In genomic region chr9:57638651-57639459, GRCm38 (mm10) we compare ENCODE assay signal across 8 mouse cellular contexts. TPM values are rescaled to one million over a fixed set of nuclear protein-coding genes. Genes with fewer than 3 reads are reported as not detected.
DNase-seq lines count a peak whose midpoint lies in the region; ATAC-seq lines count a peak whose summit lies in the region.

No protein-coding gene starts in this region.

- no peak overlapping the region for H3K4me3 ChIP-seq in hindbrain, embryonic 11.5 days (ENCODE audit: low read depth, low read length)
- H3K4me3 ChIP-seq in limb, embryonic 13.5 days: no peak overlapping the region
- no peak overlapping the region for H3K4me3 ChIP-seq in midbrain, embryonic 14.5 days (replicated peaks; ENCODE audit: low read depth, low read length)

- DNase-seq in B cell, adult 2 months: peak; percentile 51 to 55
- no peak for DNase-seq in hindbrain, embryonic 11.5 days (ENCODE audit: low spot score)
- no peak for DNase-seq in midbrain, embryonic 14.5 days
- no peak for DNase-seq in layer of hippocampus, adult 9-11 months
- no peak for DNase-seq in layer of hippocampus, adult 18-20 months (ENCODE audit: low spot score in 2 of 2)
- DNase-seq in retina, embryonic 14.5 days (ENCODE audit: low spot score): no peak

- H3K9me3 ChIP-seq in hindbrain, embryonic 11.5 days (ENCODE audit: control insufficient read depth, low read length): no peaks in the 10 kb centered on the region
- no peaks in the 10 kb centered on the region for H3K9me3 ChIP-seq in limb, embryonic 13.5 days
- H3K9me3 ChIP-seq in midbrain, embryonic 14.5 days (ENCODE audit: control insufficient read depth, low read length): no peaks in the 10 kb centered on the region

- 45% methylated on average over 8 of the region's 8 CpGs for WGBS in hindbrain, embryonic 11.5 days
- 14% methylated on average over 8 of the region's 8 CpGs for WGBS in limb, embryonic 13.5 days
- 51% methylated on average over 8 of the region's 8 CpGs for WGBS in midbrain, embryonic 14.5 days

- H3K4me1 ChIP-seq in hindbrain, embryonic 11.5 days (replicated peaks; ENCODE audit: control insufficient read depth, insufficient read depth, low read length): peaks cover 26% of the 10 kb centered on the region
- H3K4me1 ChIP-seq in limb, embryonic 13.5 days: peaks cover 85% of the 10 kb centered on the region
- peaks cover 64% of the 10 kb centered on the region for H3K4me1 ChIP-seq in midbrain, embryonic 14.5 days (ENCODE audit: control insufficient read depth, insufficient read depth, low read length)

- H3K36me3 ChIP-seq in hindbrain, embryonic 11.5 days (ENCODE audit: control insufficient read depth, insufficient read depth, low read length): no peaks in the 10 kb centered on the region; the same call in 1 of the 2 replicates
- peaks cover 22% of the 10 kb centered on the region for H3K36me3 ChIP-seq in limb, embryonic 13.5 days
- peaks cover 11% of the 10 kb centered on the region for H3K36me3 ChIP-seq in midbrain, embryonic 14.5 days (ENCODE audit: control insufficient read depth, insufficient read depth, low read length)

- no peaks in the 10 kb centered on the region for H3K27me3 ChIP-seq in hindbrain, embryonic 11.5 days (ENCODE audit: control insufficient read depth, insufficient read depth, low read length)
- no peaks in the 10 kb centered on the region for H3K27me3 ChIP-seq in limb, embryonic 13.5 days
- no peaks in the 10 kb centered on the region for H3K27me3 ChIP-seq in midbrain, embryonic 14.5 days (ENCODE audit: control insufficient read depth, insufficient read depth, low read length)

- ATAC-seq in common myeloid progenitor, adult 5-6 weeks (replicated peaks; ENCODE audit: low read depth, poor library complexity, severe bottlenecking): peak; percentile 37
- no peak for ATAC-seq in hindbrain, embryonic 11.5 days (ENCODE audit: low FRiP score)
- no peak for ATAC-seq in limb, embryonic 13.5 days (ENCODE audit: low FRiP score, low read depth)
- no peak for ATAC-seq in midbrain, embryonic 14.5 days (ENCODE audit: low FRiP score, low TSS enrichment)

- no peak overlapping the region for H3K4me2 ChIP-seq in hindbrain, embryonic 11.5 days (replicated peaks; ENCODE audit: low read depth, low read length)
- H3K4me2 ChIP-seq in limb, embryonic 13.5 days (replicated peaks): peak overlapping the region; percentile 56
- peak overlapping the region; percentile 33 for H3K4me2 ChIP-seq in midbrain, embryonic 14.5 days (ENCODE audit: low read length)

- H3K9ac ChIP-seq in hindbrain, embryonic 11.5 days (ENCODE audit: low read depth, low read length): no peak overlapping the region
- peak overlapping the region; percentile 65 for H3K9ac ChIP-seq in limb, embryonic 13.5 days
- H3K9ac ChIP-seq in midbrain, embryonic 14.5 days (replicated peaks; ENCODE audit: low read length): peak overlapping the region; percentile 36; the same call in 1 of the 2 replicates

- H3K27ac ChIP-seq in hindbrain, embryonic 11.5 days (ENCODE audit: low read depth, low read length): peak overlapping the region; percentile 30
- H3K27ac ChIP-seq in limb, embryonic 13.5 days: peak overlapping the region; percentile 84
- peak overlapping the region; percentile 37; the same call in 1 of the 2 replicates for H3K27ac ChIP-seq in midbrain, embryonic 14.5 days (replicated peaks; ENCODE audit: low read depth, low read length)

RNA-seq across cellular contexts. Expression of gene Csk, which starts 14.6 kb away (rescaled TPM):
- total RNA-seq in common myeloid progenitor, adult 5-6 weeks (2017): 134 and 190 TPM in 2 replicates
- 29.4 and 30.7 TPM in 2 replicates for polyA plus RNA-seq in hindbrain, embryonic 11.5 days (2014; fragmentation: Nextera tagmentation; extraction: Ambion mirVana)
- 32.6 and 32.7 TPM in 2 replicates for polyA plus RNA-seq in limb, embryonic 13.5 days (2015; fragmentation: Nextera tagmentation; extraction: Ambion mirVana)
- polyA plus RNA-seq in midbrain, embryonic 14.5 days (2014; fragmentation: Nextera tagmentation; extraction: Ambion mirVana): 40.0 and 41.9 TPM in 2 replicates
- 10 to 100 TPM; 36.4 to 37.1 TPM for total RNA-seq in layer of hippocampus, adult 18-20 months (2021)

RNA-seq across cellular contexts. Expression of gene Lman1l, which starts 18.3 kb away (rescaled TPM):
- total RNA-seq in common myeloid progenitor, adult 5-6 weeks (2017): not detected in 2 replicates
- polyA plus RNA-seq in hindbrain, embryonic 11.5 days (2014; fragmentation: Nextera tagmentation; extraction: Ambion mirVana): not detected in 2 replicates
- not detected in 2 replicates for polyA plus RNA-seq in limb, embryonic 13.5 days (2015; fragmentation: Nextera tagmentation; extraction: Ambion mirVana)
- not detected in 2 replicates for polyA plus RNA-seq in midbrain, embryonic 14.5 days (2014; fragmentation: Nextera tagmentation; extraction: Ambion mirVana)
- total RNA-seq in layer of hippocampus, adult 18-20 months (2021): not detected

RNA-seq across cellular contexts. Expression of gene Cplx3, which starts 32.8 kb away (rescaled TPM):
- total RNA-seq in common myeloid progenitor, adult 5-6 weeks (2017): not detected in 2 replicates
- polyA plus RNA-seq in hindbrain, embryonic 11.5 days (2014; fragmentation: Nextera tagmentation; extraction: Ambion mirVana): 0.09 and 0.11 TPM in 2 replicates
- not detected in 2 replicates for polyA plus RNA-seq in limb, embryonic 13.5 days (2015; fragmentation: Nextera tagmentation; extraction: Ambion mirVana)
- 0.74 and 0.96 TPM in 2 replicates for polyA plus RNA-seq in midbrain, embryonic 14.5 days (2014; fragmentation: Nextera tagmentation; extraction: Ambion mirVana)
- total RNA-seq in layer of hippocampus, adult 18-20 months (2021): 1 to 10 TPM; 1.9 to 4.7 TPM

RNA-seq across cellular contexts. Expression of gene Cyp1a2, which starts 44.6 kb away (rescaled TPM):
- not detected in 2 replicates for total RNA-seq in common myeloid progenitor, adult 5-6 weeks (2017)
- polyA plus RNA-seq in hindbrain, embryonic 11.5 days (2014; fragmentation: Nextera tagmentation; extraction: Ambion mirVana): not detected in 2 replicates
- polyA plus RNA-seq in limb, embryonic 13.5 days (2015; fragmentation: Nextera tagmentation; extraction: Ambion mirVana): not detected in 2 replicates
- polyA plus RNA-seq in midbrain, embryonic 14.5 days (2014; fragmentation: Nextera tagmentation; extraction: Ambion mirVana): not detected in 2 replicates
- total RNA-seq in layer of hippocampus, adult 18-20 months (2021): not detected

RNA-seq across cellular contexts. Expression of gene Cyp1a1, which starts 48.9 kb away (rescaled TPM):
- total RNA-seq in common myeloid progenitor, adult 5-6 weeks (2017): 0.50 TPM in 1 of 2 replicates, not detected in the other
- polyA plus RNA-seq in hindbrain, embryonic 11.5 days (2014; fragmentation: Nextera tagmentation; extraction: Ambion mirVana): not detected in 2 replicates
- polyA plus RNA-seq in limb, embryonic 13.5 days (2015; fragmentation: Nextera tagmentation; extraction: Ambion mirVana): not detected in 2 replicates
- 0.08 TPM in 1 of 2 replicates, not detected in the other for polyA plus RNA-seq in midbrain, embryonic 14.5 days (2014; fragmentation: Nextera tagmentation; extraction: Ambion mirVana)
- under 1 TPM; 0.12 to 0.13 TPM for total RNA-seq in layer of hippocampus, adult 18-20 months (2021)

Comparison
In these comparisons a context has a peak if more than half of its experiments do, and no peak if none do; other contexts are left out.
1. DNase-seq: peak in B cell, adult 2 months (2 of 2); none in hindbrain, embryonic 11.5 days (single experiment), midbrain, embryonic 14.5 days (single experiment), layer of hippocampus, adult 9-11 months (single experiment), layer of hippocampus, adult 18-20 months (0 of 2) and retina, embryonic 14.5 days (single experiment).
2. H3K27ac ChIP-seq: peak in every context shown above with its lines; median percentile 84 in limb, embryonic 13.5 days; 37 in midbrain, embryonic 14.5 days; 30 in hindbrain, embryonic 11.5 days.